Mouse (Mus musculus) MEL (cell line): ENCODE results near the gene Tmprss6.

Experiments
- CHD2 ChIP-seq: IDR thresholded peaks from 2 replicates; pipeline ENCODE4 v1.6.1; 2011; ENCODE audit warnings: low read length, improper control_type of control experiment
- CTCF ChIP-seq, 3 experiments: IDR thresholded peaks in 2 of 3; conservative IDR thresholded peaks in 1 of 3; 2 replicates each; pipeline ENCODE4 v1.5.1; 2011 to 2012; ENCODE audit warnings: low read length in 3 of 3, low read depth in 2 of 3, mild to moderate bottlenecking in 2 of 3, improper control_type of control experiment in 1 of 3, inconsistent platforms in 1 of 3, mixed read lengths in 1 of 3, moderate library complexity in 1 of 3; ENCODE audit not compliant: control insufficient read depth in 1 of 3, insufficient read depth in 1 of 3, poor library complexity in 1 of 3, severe bottlenecking in 1 of 3
- E2F4 ChIP-seq: IDR thresholded peaks from 2 replicates; pipeline ENCODE4 v1.6.1; 2011; ENCODE audit warnings: low read depth, low read length, improper control_type of control experiment, borderline replicate concordance
- ELF1 ChIP-seq: IDR thresholded peaks from 2 replicates; pipeline ENCODE4 v1.6.1; 2014; ENCODE audit warnings: low read depth, mild to moderate bottlenecking, inconsistent platforms, low read length, improper control_type of control experiment, moderate library complexity
- EP300 ChIP-seq, 2 experiments: IDR thresholded peaks; 2 replicates each; pipeline ENCODE4 v1.6.1; 2011; ENCODE audit warnings: improper control_type of control experiment in 2 of 2, low read length in 2 of 2, low read depth in 1 of 2, mild to moderate bottlenecking in 1 of 2
- HCFC1 ChIP-seq: IDR thresholded peaks from 2 replicates; pipeline ENCODE4 v1.6.1; 2012; ENCODE audit warnings: low read depth, mild to moderate bottlenecking, inconsistent platforms, low read length, improper control_type of control experiment, moderate library complexity
- MAX ChIP-seq: IDR thresholded peaks from 2 replicates; pipeline ENCODE4 v1.6.1; 2011; ENCODE audit warnings: low read length, improper control_type of control experiment
- MAZ ChIP-seq: IDR thresholded peaks from 2 replicates; pipeline ENCODE4 v1.6.1; 2012; ENCODE audit warnings: low read depth, mild to moderate bottlenecking, inconsistent platforms, low read length, improper control_type of control experiment
- NELFE ChIP-seq: IDR thresholded peaks from 2 replicates; pipeline ENCODE4 v1.6.1; 2011; ENCODE audit warnings: low read depth, low read length, improper control_type of control experiment
- POLR2A ChIP-seq, 2 experiments: IDR thresholded peaks; 2 replicates each; pipeline ENCODE4 v1.6.1; 2011 to 2012; ENCODE audit warnings: low read length in 2 of 2, mild to moderate bottlenecking in 2 of 2, control low read depth in 1 of 2, improper control_type of control experiment in 1 of 2, low read depth in 1 of 2, moderate library complexity in 1 of 2; ENCODE audit not compliant: control insufficient read depth in 1 of 2, insufficient read depth in 1 of 2, poor library complexity in 1 of 2
- RAD21 ChIP-seq: IDR thresholded peaks from 2 replicates; pipeline ENCODE4 v1.6.1; 2011; ENCODE audit warnings: mild to moderate bottlenecking, low read depth, low read length, improper control_type of control experiment
- TAL1 ChIP-seq: IDR thresholded peaks from 2 replicates; pipeline ENCODE4 v1.6.1; 2012; ENCODE audit warnings: mild to moderate bottlenecking, inconsistent platforms, low read length, moderate library complexity, mixed read lengths
- TCF12 ChIP-seq: IDR thresholded peaks from 2 replicates; pipeline ENCODE4 v1.6.1; 2014; ENCODE audit warnings: low read depth, mild to moderate bottlenecking, inconsistent platforms, low read length, improper control_type of control experiment, moderate library complexity
- ZC3H11A ChIP-seq: IDR thresholded peaks from 2 replicates; pipeline ENCODE4 v1.6.1; 2012; ENCODE audit warnings: low read depth, mild to moderate bottlenecking, inconsistent platforms, low read length, improper control_type of control experiment

- TF ChIP-seq MAX (no peak), POLR2A (IDR thresholded peaks at IDR 0.05; ENCODE audit: control insufficient read depth in 1 of 2, insufficient read depth in 1 of 2, low read depth in 1 of 2, low read length in 2 of 2, poor library complexity in 1 of 2) (no peak), ZC3H11A (no peak), CTCF (IDR thresholded peaks at IDR 0.05 in 2 of 3, conservative IDR thresholded peaks at IDR 0.05 in 1 of 3; ENCODE audit: control insufficient read depth in 1 of 3, insufficient read depth in 1 of 3, low read depth in 2 of 3, low read length in 3 of 3, poor library complexity in 1 of 3, severe bottlenecking in 1 of 3) (no peak), EP300 (IDR thresholded peaks at IDR 0.05; ENCODE audit: low read depth in 1 of 2, low read length in 2 of 2) (no peak), E2F4 (no peak), NELFE (no peak), TAL1 (no peak), CHD2 (no peak), RAD21 (no peak), ELF1 (no peak), MAZ (no peak), HCFC1 (no peak), TCF12 (no peak)
Measured at GRCm38 (mm10) chr15:78431541-78432121, 36.8 kb downstream of the Tmprss6 start.
